Mouse (Mus musculus): ENCODE measurements around the gene Dnajb8.

Gene Dnajb8

GRCm38 (mm10) chr6:88221968-88222367 is at the start of gene Dnajb8:
Gene Dnajb8 (plus strand): TSS chr6:88222268.
- DNase-seq = no peak

GRCm38 (mm10) chr6:88174191-88174590 is 47.9 kb upstream of the Dnajb8 start:
- DNase-seq = no peak

- DNase-seq = no peak
Measured at GRCm38 (mm10) chr6:88174676-88175075, 47.4 kb upstream of the Dnajb8 start.

GRCm38 (mm10) chr6:88184671-88185070 is 37.4 kb upstream of the Dnajb8 start:
- no peak for DNase-seq

GRCm38 (mm10) chr6:88188148-88188547 is 33.9 kb upstream of the Dnajb8 start:
- DNase-seq = no peak

- peak; percentile 77 to 84 for DNase-seq
Measured at GRCm38 (mm10) chr6:88189312-88190042, 32.6 kb upstream of the Dnajb8 start.

- no peak for DNase-seq
Measured at GRCm38 (mm10) chr6:88190043-88190309, 32.1 kb upstream of the Dnajb8 start.

GRCm38 (mm10) chr6:88190310-88191023 is 31.6 kb upstream of the Dnajb8 start:
- peak; percentile 53 to 63 for DNase-seq

GRCm38 (mm10) chr6:88191024-88191365 is 31.1 kb upstream of the Dnajb8 start:
- no peak for DNase-seq

- DNase-seq = no peak
Measured at GRCm38 (mm10) chr6:88191411-88192070, 30.5 kb upstream of the Dnajb8 start.

- DNase-seq = no peak
Measured at GRCm38 (mm10) chr6:88192756-88193155, 29.3 kb upstream of the Dnajb8 start.

GRCm38 (mm10) chr6:88193433-88194052 is 28.5 kb upstream of the Dnajb8 start, which contains the start of gene Gata2:
Gene Gata2 (plus strand): TSS chr6:88193891.
- DNase-seq = peak; percentile 50 to 60

GRCm38 (mm10) chr6:88194053-88194977 is 27.8 kb upstream of the Dnajb8 start:
- DNase-seq = no peak

GRCm38 (mm10) chr6:88194978-88195325 is 27.1 kb upstream of the Dnajb8 start:
- DNase-seq = no peak

GRCm38 (mm10) chr6:88196054-88196732 is 25.9 kb upstream of the Dnajb8 start:
- DNase-seq = no peak

- no peak for DNase-seq
Measured at GRCm38 (mm10) chr6:88196733-88197312, 25.2 kb upstream of the Dnajb8 start.

- peak; percentile 71 to 79 for DNase-seq
Measured at GRCm38 (mm10) chr6:88197313-88198069, 24.6 kb upstream of the Dnajb8 start.

GRCm38 (mm10) chr6:88198070-88198940 is 23.8 kb upstream of the Dnajb8 start:
- DNase-seq = peak; percentile 87 to 88

GRCm38 (mm10) chr6:88199001-88199717 is 22.9 kb upstream of the Dnajb8 start:
- DNase-seq = no peak

All from lung, adult 18-20 months (tissue).